Mouse (Mus musculus): ENCODE results near the gene F5.

GRCm38 (mm10) chr1:164170434-164170833, 18.8 kb downstream of the F5 start:
- TF ChIP-seq CTCF (IDR thresholded peaks at IDR 0.05; ENCODE audit: extremely low read depth, insufficient read depth, low read length) (no peak), POLR2A (IDR thresholded peaks at IDR 0.05; ENCODE audit: extremely low read depth, insufficient read depth, low read length) (no peak)
